Mouse (Mus musculus) liver, postnatal 0 days (tissue): ENCODE measurements around the gene Fam118b.

Source experiments
- CTCF ChIP-seq: sonication (generic); IDR thresholded peaks from 2 replicates; pipeline ENCODE4 v1.5.1; 2016; ENCODE audit warnings: antibody characterized with exemption, low read depth
- EP300 ChIP-seq: IDR thresholded peaks from 2 replicates; pipeline ENCODE4 v1.6.1; 2016; ENCODE audit warnings: antibody characterized with exemption, low read depth, mild to moderate bottlenecking

GRCm38 (mm10) chr9:35267976-35268715 is 541 bp upstream of the Fam118b start:
- TF ChIP-seq CTCF, result no peak
- TF ChIP-seq EP300, result no peak
